Mouse (Mus musculus) lung, postnatal 0 days (tissue): ENCODE results near the gene Fam53a.

ENCODE experiments used
- CTCF ChIP-seq: IDR thresholded peaks from 2 replicates; pipeline ENCODE4 v1.5.1; 2016; ENCODE audit warnings: antibody characterized with exemption, mild to moderate bottlenecking
- EP300 ChIP-seq: IDR thresholded peaks from 2 replicates; pipeline ENCODE4 v1.6.1; 2016; ENCODE audit warnings: antibody characterized with exemption, mild to moderate bottlenecking, control low read depth

DNA sequence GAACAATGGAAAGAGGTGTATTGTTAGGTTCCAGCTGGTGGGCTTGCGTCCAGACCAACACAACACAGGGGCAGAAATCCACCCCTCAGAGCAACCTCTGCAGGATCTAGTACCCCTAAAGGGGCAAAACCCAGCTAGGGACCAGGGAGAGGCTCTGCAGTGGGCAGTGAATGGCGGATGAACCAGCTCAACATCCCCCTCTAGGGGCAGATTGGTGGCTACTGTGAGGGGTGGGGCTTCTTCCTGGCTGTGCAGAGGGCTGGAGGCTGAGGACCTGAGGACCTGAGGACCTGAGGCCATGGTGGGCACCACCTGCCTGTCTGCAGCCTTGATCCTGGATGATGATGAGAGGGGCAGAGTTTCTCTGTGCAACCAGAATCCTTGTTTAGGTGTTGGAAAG, 35.8 kb downstream of the Fam53a start:
- TF ChIP-seq CTCF (peak; percentile 48), EP300 (no peak)
